Mouse (Mus musculus) hematopoietic stem cell, adult 5-6 weeks (primary cell): ENCODE results near the gene Gm17720. TPM values are rescaled to one million over a fixed set of nuclear protein-coding genes. Genes with fewer than 3 reads are reported as not detected.

ENCODE experiments used
- ATAC-seq, 2 experiments: fragments of 125-278 bp in 1 of 2; replicated peaks in 1 of 2; 2 replicates each; pipeline ENCODE4 v1.8.0; 2016 to 2017; ENCODE audit warnings: inconsistent platforms in 2 of 2, mild to moderate bottlenecking in 2 of 2, moderate number of reproducible peaks in 2 of 2, low read depth in 1 of 2, moderate TSS enrichment in 1 of 2; ENCODE audit not compliant: low FRiP score in 2 of 2, poor library complexity in 2 of 2, severe bottlenecking in 2 of 2, insufficient read depth in 1 of 2, low TSS enrichment in 1 of 2
- total RNA-seq: library from RNA; stranded (forward); fragments of 172-1452, 232-1000 nt; gene quantifications from 2 replicates; pipeline ENCODE4 v1.2.3, GENCODE M21; 2017

Gm17720 gene
- not detected in 2 replicates for total RNA-seq

DNA sequence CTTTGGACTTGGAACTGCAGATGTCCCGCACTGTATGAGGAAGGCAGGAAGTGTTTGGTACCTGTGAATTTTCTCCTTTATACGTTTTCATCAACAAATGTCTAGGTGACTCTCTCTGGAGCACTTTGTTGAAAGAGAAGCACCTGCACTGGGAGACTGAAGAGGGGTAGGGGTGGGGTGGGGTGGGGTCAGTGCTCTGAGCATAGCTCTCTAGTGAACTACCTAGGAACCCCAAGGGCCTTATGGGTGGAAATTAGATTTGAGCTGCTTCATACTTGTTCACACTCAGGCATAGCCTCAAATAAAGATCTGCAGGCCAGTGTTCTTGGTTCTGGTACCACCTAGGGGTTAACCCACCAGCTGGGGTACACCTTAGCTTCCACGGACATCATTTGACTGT, at the start of gene Gm17720:
Gene Gm17720, minus strand, starts transcription at position 101 of the 400 bp plus-strand sequence.
- ATAC-seq: no peak

GRCm38 (mm10) chr8:110145538-110145937, 43.0 kb upstream of the Gm17720 start:
- peak; percentile 74 to 86 for ATAC-seq

DNA sequence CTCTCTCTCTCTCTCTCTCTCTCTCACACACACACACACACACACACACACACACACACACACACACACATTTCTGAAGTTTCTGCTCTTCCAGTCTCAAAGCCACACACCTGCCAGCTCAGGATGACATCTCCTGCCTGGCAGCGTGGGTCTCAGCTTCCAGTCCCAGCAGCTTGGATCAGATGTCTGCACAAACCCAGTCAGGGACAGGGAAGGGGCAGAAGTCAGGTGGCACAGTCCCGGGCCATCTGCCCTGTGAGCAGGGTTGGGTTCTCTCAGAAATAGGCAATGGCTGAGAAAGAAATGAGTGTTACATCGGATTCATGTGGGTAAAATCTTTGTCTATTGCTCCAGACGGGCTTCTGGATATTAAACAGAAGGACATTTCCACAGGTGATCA, 38.2 kb upstream of the Gm17720 start:
- ATAC-seq: no peak

DNA sequence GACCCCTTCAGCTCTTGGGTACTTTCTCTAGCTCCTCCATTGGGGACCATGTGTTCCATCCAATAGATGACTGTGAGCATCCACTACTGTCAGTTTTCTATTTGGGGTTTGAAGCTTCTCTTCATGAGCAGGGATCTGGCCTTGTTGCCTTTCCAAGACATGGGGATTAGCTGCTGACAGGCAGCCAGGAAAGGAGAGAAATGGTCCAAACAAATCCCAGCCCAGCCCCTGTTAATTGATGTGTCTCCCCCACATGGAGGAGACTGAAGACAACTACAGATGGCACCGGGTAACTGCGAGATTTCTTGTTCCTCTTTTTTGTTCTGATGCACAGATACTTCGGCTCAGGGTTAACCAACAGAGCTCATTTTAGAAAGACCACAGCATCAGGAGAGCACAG, 37.6 kb upstream of the Gm17720 start:
- no peak for ATAC-seq

DNA sequence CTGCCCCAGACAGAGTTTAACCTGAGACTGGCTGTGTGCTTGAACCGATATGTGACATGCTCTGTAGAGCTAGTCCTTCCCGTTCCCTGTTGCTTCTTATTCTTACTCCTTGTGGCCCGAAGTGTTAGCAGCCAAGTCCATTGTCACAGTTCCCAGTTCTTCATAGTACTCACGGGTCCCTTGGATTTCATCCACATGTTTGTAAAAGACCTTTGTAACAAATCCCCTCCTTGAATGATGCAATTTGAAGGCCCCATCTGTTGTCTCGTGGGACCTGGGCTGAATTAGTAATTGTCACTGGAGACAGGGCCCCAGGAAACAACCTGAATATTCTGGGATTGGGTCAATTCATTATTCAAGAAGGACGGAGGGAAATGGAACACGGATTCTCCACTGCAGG, 33.0 kb upstream of the Gm17720 start:
- ATAC-seq: no peak

DNA sequence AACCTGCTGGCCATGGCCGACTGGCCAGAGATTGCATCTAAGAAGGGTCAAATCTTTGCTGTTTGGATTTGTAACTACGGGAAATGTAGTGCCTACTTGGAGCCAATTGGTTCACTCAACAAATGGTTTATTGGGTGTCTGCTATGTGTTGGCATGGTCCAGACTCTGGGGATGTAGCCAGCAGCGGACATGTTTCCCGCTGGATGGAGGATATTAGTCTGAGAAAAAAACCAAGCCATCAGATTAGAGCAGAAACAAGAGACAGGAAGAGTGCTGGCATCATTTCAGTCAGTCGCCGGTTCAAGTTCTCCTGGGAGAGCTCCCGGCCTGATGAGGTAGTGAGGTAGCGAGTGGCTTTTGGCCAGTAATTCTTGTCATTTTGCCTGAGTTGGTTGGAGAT, 31.7 kb upstream of the Gm17720 start:
- ATAC-seq: no peak

DNA sequence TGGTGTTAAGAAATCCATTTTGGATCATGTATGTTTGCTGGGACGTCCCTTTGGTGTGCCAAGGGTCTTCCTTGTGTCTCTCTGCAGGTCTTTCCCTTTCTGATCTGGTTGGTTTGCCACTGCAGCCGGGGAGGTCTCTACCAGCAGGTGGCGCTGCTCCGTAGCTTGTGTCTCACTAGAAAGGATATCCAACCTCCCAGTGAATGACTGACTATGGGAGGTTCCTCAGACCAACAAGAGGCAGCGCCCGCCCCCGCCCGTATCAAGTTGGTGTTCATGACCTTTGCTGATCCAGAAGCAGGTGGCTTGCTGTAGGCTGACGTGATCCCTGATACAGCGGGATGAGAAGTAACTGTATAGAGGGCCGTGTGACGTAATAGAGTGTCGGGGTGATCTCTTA, 28.0 kb upstream of the Gm17720 start:
- peak; percentile 74 to 81 for ATAC-seq

DNA sequence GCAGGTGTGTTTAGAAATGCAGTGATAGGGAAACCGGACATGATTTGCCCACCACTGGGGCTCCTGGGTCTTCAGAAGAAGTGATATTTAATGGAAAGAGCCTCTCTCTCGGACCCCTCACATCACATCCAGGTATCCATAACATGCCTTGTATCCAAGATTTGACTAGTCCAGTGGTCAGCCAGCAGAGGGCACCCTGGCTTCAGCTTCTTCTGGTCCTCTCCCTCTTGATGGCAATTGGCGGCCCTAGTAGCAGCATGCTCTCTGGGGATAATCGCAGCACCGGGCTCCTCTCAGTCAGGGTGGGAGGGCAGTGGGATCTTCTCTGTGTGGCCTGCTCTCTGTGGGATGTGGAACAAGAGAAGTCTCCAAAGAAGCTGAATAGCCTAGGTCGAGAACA, 17.2 kb upstream of the Gm17720 start:
- no peak for ATAC-seq

DNA sequence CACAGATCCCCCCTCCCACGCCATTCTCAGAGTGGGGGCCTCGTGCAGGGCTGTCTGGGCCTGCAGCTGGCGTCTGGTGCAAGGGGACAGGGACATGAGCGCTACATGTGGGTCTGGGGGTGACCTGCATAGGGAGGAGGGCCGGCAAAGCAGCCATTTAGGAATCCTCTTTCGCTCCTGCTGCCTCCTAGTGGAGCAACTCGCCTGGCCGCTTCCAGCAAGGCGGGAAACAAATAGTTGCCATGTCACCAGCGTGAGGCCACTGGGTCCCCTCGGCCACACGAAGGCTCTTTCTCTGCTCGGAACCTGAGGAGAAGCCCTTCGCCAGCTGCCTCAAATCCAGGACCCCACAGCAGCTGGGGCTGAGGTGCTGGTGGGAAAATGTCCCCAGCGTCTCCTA, 877 bp downstream of the Gm17720 start:
- ATAC-seq: no peak

DNA sequence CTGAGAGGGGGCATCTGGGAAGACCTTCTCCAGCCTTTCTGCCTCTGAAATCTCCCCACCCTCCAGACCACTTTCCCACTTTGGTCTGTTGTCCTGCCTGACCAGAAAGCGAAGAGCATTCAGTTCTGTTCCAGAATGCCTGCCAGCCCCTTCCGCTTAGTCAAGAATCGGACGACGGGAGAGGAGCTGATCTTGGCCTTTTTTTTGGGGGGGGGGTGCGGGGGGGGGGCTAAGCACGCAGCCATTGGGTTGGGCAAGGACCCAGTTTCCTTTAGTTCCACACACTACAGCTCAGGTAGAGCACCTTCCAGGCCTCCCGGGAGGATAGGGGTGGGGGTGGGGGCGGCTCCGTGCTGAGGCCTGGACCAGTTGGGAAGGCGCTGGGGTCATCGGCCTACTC, 1.6 kb downstream of the Gm17720 start, which contains the start of gene Gm21964:
Gene Gm21964, plus strand, starts transcription at position 301 of the 400 bp plus-strand sequence.
- ATAC-seq: no peak

GRCm38 (mm10) chr8:110091869-110092268, 10.7 kb downstream of the Gm17720 start:
- ATAC-seq: no peak

- no peak for ATAC-seq
Observed at GRCm38 (mm10) chr8:110082416-110083105, 20.0 kb downstream of the Gm17720 start.

GRCm38 (mm10) chr8:110079282-110080221, 23.0 kb downstream of the Gm17720 start, which contains the start of gene Zfp612:
Gene Zfp612, plus strand, starts transcription at chr8:110079746.
- ATAC-seq: peak; percentile 64 to 82

- no peak for ATAC-seq
Observed at GRCm38 (mm10) chr8:110074496-110074895, 28.1 kb downstream of the Gm17720 start.

DNA sequence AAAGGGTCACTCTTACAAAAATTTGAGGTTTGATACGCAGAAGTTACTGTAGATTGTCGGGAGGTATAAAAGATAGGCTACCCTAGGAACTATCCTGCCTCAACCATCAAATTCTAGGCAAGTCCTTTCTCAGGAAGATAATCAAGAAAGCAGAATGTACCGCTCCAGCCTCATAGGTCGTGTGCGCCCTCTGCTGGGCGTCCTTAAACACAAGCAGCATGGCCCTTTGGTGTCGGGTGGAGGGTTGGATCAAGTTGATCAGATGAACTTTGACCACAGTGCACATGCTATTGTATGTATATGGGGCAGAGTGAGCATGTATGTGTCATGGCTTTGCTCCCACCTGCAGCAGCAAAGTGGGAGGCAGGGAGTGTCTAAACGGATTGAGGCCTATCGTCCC, 31.0 kb downstream of the Gm17720 start:
- ATAC-seq: peak; percentile 80 to 81

- ATAC-seq: no peak
Observed at GRCm38 (mm10) chr8:110069706-110070105, 32.8 kb downstream of the Gm17720 start.

DNA sequence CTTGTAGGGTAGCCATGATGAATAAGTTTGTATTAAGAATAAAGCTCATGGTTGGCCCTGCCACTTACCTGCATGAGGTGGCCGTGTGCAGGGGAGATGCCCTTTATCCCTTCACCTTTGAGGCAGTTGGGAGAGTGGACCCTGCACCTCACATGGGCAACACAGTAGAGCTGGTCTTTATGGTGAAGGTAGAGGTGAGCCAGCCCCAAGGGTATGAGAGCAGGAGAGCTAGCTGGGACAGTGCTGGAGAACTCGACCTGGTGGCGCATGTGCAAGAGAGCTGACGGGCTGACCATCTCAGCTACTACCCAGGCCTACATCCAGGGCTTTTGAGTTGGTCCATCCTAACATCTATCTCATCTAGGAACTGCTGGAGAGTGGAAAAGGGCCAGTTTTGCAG, 36.9 kb downstream of the Gm17720 start:
- no peak for ATAC-seq

DNA sequence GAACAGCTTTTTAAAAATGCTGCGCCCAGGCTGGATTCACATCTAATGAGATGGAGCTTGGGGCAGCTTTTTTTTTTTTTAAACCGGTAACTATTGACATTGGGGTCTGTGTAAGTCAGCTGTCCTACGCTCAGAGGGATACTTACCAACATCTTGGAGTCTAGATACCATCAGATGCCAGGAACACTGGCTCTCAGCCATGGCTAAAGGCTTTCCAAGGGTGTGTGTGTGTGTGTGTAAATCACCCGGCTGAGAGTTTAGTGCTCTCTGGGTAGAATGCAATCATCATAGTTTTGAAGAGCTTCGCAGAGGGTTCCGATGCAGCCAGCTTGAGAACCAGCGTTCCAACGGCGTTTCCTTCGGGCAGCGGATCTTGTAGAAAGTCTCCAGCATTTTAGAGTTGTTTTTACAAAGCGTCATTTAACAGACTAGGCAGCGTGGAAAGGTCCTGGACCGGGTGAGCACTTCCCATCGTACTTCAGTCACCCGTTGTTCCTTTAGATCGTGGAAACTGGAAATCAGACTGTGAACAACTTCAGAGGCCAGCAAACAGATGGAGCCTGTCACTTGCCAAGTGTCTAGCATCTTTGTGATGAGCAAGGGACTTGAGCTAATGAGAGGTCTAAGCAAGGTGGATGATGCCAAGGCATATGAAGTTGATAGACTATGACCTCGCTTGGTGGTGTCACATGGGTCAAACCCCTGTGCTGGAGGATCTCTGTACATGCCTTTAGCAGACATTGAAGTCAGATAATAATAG, 37.8 kb downstream of the Gm17720 start:
- ATAC-seq: no peak
